Mouse (Mus musculus) kidney, adult 8-10 months (tissue): ENCODE data around the gene Jchain.
"Not testable (repeated sequence)": the region's sequence is repeated elsewhere in the genome, so short reads cannot be mapped to it uniquely, and the experiment has no call there.

Source experiments
- DNase-seq, 2 experiments: peaks; one replicate each; pipeline ENCODE4 v3.0.0; 2022

Gene Jchain

GRCm38 (mm10) chr5:88527657-88528056 lies at the start of gene Jchain:
TSS of gene Jchain (minus strand) at chr5:88527891.
- DNase-seq, result no peak

DNA sequence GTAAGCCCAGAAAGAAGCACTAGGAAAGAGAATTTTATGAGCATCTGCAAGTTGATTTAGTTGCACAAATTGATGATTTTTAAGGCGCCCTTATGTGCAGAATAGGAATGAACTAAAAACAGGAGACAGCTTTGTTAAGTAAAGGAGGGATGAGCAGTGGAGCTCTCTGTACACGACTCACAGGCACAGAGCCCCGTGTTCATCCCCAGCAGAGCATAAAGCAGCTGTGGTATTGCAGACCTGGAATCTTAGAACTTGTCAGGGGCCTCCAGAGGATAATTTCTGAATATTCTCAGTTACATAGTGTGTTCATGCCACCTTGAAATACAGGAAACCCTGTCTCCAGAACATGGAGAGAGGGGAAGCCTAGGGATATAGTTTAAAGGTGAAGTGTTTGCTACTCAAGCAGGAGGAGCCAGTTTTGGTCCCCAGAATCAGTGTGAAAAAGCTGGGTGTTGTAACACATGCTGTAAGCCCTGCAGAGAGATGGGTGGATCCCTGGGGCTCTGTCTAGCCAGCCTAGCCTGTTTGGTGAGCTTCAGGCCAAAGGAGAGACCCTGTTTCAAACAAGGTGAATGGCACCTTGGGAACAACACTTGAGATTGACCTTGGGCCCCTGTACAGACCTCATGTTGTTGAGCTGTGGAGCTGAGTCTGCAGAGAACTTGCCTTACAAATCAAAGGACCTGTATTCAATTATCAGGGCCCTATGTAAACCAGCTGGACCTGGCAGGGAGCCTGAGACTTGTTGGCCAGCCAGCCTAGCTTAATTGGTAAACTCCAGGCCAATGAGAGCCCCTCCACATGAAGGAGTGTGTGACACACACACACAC lies 48.0 kb upstream of the Jchain start:
- peak; percentile 52 to 63 for DNase-seq

DNA sequence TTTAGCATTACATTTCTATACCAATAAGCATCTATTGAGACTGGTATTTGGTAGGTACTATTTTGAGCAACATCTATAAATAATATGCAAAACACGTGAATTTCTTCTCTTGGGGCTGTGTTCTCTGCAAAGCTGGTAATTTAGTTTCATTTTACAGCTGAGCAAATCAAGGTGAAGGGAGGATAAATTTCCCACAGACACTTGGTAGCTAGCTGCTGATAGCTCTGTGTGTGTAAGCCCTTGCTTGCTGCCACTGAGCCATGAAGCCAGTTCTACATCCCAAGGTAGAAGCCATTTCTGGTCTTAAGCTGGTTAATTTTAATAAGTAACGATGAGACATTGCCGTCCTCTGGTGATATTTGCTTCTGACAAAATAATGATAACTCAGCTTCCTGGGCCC lies 47.1 kb upstream of the Jchain start:
- no peak for DNase-seq

- peak; percentile 63 to 81 for DNase-seq
Observed at GRCm38 (mm10) chr5:88569541-88569940, 41.9 kb upstream of the Jchain start.

DNA sequence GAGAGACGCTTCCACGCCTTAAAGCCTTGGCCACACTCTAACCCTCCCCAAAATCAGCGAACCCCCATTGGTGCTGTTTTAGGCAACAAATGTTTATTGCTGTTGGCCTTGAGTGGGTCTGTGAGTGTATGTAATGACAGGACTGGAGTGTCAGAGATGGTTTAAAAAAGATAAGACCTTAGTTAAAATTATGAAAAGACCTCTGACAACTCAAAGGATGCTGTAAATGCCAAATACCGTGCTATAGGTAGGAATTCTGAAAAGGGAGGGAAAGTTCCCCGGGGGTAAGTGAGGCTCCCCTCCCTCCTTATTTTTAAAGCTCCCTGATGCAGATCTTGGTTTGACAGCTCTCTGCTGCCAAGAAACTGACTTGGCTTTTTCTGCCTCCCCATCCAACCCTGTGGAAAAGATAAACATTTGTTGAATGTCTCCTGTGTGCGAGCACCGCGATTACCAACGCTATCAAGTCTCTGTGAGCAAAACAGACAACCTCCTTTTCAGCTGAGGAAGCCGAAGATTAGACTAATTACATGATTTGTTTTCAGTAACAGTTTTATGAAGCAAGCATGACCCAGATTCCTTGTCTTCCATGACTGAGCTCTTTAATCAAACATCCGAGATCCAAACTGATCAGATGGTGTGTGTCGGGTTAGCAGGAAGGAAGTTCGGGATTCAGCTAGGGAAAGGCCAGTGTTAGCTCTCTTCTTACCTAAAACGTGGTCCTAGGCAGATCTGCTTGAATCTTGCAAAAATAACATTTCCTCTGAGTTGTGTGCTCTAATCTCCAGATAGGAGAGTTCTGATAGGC lies 38.5 kb upstream of the Jchain start:
- no peak for DNase-seq

DNA sequence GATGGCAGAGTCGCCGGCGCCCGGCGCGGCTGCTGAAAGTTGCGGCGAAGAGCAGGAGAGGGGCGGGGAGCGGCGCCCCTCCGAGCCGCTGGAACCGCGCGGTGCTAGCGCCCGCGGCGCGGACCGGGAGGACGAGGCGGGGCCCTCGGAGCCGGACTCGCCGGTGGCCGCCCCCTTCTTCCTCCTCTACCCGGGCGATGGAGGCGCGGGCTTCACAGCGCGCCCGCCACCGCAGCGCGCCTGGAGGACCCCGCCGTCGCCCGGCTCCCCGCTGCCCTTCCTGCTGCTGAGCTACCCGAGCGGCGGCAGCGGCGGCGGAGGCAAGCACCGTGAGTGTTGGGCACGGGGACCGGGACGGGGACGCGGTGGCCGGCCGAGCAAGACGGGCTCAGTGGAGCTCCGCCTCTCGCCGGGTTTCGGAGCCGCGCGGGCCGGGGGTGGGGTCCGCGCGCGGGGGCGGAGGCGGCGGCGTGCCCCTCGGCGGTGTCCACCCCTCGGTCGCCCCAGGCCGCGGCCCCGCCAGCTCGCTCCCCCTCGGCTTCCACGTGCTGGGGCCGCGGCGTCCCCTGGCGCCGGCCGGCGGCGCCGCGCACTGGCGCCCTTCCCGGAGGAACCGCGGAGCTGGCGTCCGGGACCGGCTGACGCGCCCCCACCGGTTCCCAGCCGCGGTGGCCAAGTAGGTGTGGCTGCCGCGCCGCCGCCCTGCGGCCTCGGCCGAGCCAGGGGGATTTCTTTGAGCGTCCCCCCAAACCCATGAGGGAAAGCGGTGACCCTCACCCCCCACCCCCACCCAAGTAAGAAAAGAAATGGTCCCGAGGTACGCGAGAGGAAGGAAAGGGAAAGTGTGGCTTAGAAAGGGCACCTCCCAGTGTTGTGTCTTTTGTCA lies 37.7 kb upstream of the Jchain start:
- DNase-seq, result peak; percentile 58 to 71

DNA sequence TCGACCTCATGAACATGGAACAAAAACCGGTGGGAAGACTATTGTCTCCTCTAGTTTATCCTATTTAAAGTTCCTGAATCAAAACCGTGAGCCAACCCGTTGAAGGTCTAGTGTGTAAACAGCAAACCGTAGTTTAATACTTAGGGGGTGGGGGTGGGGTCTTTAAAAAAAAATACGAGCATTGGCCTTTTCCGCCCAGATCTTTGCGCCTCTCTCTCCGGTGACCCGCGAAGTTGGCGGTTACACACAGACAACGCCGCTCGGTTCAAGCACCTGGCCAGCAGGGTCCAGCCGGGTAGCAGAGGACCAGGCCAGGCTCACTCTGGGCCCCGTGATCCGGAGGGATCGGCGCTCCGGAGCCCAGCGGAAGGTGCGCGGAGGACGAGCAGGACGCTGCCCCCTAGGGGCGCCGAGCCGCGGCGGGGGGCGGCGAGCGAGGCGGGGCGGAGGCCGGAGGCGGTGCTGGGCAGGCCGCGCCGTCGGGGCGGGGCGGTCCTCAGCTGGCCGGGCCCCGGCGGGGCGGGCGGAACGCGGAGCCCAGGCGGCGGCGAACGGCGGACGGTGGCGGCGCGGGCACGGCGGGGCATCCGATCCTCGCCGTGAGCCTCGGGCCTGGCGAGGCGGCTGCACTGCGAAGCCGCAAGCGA lies 36.9 kb upstream of the Jchain start, which contains the start of gene Rufy3:
Gene Rufy3 (plus strand): TSS at position 540 of the 647 bp plus-strand sequence.
- peak; percentile 88 to 90 for DNase-seq

DNA sequence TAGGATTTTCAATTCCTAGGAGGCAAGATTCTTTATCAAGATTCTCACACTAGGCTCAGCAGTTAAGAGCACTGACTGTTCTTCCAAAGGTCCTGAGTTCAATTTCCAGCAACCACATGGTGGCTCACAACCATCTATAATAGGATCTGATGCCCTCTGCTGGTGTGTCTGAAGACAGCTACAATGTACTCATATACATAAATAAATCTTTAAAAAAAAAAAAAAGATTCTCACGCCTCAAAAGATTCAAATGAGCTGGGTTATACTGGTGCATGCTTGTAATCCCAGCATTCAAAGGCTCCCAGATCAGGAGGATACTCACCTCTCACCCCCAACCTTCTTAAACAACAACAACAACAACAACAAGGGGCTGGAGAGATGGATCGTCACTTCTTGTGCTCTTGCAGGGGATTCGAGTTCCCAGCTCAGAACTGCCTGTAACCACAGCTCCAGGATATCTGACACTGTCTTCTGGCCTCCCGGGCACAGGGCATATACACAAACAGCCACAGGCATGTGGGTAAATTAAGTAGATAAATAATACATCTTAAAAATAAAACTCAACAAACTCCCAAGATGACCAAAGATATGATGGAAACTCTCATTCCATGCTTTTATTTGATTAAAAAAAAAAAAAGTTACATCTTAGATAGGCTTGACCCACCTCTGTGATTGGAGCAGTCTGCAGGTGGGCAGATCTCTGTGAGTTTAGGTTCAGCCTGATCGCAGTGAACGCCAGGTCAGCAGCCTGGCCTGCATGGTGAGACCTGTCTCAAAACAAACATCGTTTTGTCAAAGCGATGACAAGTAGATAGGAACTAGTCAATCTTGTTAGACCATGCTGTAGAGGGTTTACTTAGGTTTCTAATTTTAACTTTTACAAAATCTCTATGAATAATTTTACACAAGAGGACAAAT lies 35.4 kb upstream of the Jchain start:
- no peak for DNase-seq

- no peak for DNase-seq
Observed at GRCm38 (mm10) chr5:88561080-88561814, 33.6 kb upstream of the Jchain start.

DNA sequence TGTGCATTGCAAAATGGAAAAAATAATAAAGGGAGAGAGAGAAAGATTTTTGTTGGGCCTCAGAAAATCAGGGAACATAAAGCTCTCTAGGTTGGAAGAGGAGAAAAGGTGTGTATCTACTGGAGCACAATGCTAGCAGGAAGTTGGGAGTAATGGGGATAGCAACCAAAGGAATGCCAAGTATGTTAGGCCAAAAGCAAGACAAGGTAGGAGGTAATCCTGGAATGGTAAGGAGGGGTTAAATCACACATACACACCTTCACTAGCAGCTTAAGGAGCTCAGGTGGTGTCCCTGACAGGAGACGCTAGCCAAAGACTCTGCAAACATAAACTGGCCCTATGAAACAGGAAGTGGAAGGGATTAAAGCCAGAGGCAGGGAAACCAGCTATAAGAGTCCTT lies 31.3 kb upstream of the Jchain start:
- no peak for DNase-seq

DNA sequence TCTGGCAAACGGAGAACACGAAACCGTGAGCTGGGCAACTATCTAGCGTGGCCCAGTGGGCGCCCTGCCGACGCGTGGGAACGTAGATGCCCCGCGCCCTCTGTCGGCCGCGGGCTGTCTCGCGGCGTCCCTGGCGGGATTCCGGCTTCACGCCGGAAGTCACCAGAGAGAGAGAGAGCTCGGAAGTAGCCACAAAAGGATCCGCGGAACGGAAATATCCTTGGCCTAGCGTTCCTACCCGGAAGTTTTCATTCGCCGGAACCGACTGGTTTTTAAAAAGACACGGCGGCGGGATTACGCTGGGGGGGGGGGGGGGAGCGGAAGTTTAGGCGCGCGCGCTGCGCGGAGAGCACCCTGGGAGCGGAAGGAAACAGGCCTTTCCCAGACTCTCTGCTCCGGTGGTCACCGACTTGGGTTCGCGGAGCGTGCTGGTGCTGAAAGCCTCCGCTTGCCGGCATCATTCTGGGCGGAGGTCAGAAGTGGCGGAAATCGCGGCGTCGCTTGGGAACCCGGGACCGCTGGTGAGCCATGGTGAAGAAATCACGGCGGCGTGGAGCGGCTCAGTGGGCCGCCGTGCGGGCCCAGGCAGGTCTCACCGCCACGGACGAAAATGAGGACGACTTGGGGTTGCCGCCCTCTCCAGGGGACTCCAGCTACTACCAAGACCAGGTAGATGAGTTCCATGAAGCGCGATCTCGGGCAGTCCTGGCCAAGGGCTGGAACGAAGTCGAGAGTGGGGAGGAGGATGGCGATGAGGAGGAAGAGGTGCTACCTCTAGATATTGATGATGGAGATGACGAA lies 26.6 kb upstream of the Jchain start, which contains the start of gene Utp3:
Gene Utp3 (plus strand): TSS at position 377 of the 801 bp plus-strand sequence.
- peak; percentile 92 to 97 for DNase-seq

DNA sequence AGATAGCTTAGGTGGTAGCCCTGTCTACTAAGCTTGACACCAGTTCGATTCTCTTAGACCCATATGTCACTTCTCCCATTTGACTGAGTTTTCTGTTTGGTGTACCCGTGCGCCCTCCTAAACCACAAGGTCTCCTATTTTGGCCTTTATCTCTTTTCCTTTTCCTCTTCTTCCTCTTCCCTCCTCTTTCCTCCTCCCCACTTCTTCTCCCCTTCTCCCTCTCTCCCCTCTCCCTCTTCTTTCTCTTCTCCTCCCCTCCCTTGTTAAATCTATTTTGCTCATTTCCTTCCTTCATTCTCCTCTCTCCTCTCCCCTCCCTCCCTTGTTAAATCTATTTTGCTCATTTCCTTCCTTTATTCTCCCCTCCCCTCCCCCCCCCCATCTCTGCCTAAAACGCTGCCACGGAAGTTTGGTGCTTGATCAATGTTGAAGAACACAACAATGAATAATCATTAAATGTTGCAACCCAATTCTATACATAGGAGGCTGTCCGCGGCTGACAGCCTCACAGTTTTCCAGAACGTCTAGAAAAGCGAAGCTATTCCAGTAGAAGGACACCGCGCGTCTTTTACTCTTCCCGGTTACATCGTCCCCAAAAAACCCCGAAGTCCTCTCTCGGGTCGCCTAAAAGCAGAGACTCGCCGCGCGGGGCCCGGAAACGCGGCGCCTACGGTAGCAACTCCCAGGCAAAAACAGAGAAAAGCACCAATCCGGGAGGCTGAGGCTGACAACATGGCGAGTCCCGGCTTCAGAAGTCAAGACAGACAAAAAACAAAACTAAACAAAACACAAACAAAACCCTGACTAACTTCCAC lies 25.8 kb upstream of the Jchain start:
- no peak for DNase-seq

- no peak for DNase-seq
Observed at GRCm38 (mm10) chr5:88545536-88545935, 17.8 kb upstream of the Jchain start.

DNA sequence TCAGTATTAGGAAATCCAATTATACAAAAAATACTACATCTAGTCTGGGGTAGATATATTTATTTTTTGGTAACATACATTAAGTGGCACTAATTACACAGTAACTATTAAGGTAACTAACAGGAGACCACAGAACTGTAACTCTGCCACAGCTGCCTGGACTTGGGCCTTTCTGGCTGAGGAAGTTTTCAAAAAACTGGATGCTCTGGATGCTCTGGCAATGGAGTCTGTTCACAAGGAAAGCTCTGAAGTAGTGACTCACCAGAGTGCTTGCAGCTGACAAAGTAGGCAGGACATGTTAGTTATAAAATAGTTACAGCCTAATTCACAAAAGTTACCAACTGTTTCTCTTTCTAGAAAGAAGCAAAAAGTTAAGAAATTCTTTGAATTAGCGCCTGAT lies 16.7 kb upstream of the Jchain start:
- not testable (repeated sequence) for DNase-seq

DNA sequence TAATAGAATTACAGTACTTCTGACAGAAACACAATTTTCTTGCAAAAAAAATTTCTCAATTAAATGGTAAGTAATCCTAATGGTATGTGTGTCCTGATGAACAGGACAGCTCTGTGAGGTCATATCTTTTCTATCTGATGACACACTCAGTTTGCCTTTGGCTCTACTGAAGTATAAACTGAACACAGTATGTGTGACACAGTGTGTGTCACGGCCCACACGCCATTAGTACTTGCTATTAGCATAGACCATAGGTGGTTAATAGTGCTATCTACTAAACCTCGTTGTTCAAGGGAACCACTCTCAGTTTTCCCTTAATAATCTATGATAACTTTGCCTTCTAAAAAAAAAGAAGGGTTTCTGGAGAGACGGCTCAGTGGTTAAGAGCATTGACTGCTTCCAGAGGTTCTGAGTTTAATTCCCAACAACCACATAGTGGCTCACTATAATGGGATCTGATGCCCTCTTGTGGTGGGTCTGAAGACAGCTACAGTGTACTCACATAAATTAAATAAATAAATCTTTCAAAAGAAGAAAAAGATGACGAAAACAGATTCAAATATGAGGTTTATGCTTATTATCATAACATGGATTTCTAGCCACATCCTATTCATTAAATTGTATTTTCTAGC lies 15.1 kb upstream of the Jchain start:
- peak in 1 of 2 experiments; percentile 44 for DNase-seq

DNA sequence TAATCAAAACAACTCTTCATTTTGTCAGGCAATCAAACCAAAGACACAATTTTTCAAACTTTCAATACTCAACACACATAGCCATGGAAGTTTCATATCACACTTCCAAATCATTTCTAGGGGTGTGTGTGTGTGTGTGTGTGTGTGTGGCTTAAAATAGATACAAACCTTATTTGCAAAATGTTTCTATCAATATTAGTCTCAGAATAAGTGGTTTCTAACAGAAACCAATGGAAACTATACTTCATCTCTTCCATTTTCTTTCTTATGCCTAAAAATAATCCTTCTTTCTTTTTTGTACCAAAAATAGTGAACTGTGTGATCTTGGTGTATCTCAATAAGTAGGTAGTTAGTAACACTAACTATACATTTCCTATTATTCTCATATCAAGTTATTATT lies 13.2 kb upstream of the Jchain start:
- DNase-seq, result no peak

DNA sequence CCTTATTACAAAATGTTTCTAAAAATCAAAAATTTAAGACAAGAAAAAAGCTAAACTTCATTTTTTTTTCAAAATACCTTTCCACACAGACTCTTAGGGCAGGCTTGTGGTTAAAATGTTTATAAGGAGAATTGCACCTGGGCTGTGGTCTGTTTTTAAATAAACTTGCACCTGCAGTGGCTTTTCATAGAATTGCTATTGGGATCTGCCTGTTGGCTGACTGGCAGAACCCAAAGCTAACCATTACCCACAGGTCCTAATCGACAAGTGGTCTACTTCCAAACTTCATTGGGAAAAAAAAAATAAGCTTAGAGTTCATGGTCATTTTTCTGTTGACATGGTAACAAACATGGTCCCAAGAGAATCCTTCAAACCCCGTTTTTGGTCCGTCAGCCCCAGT lies 7.0 kb upstream of the Jchain start:
- DNase-seq, result no peak

DNA sequence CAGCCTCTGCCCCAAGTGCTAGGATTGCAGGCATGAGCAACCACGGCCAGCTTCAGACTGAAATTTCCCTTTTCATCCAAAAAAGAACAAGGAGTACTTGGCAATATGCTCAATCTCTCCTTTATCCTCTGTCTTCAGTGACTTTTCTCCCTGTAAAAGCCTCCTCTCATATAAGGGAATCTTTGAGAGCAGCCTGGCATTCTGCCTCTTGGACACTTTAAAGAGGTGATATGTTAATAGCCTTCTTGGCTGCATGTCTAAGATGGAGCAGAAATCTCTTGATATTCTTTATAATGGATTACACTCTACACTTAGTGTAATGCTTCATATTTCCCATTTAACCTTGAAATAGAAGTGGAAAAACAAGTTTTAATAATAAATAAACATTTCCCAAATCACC lies 3.2 kb upstream of the Jchain start:
- DNase-seq, result no peak
